8 mouse cellular contexts compared by ENCODE assay signal in genomic region chr12:105981121-105981973, GRCm38 (mm10). TPM values are rescaled to one million over a fixed set of nuclear protein-coding genes. Genes with fewer than 3 reads are reported as not detected.
A peak's percentile ranks its signal among the peaks of the same experiment; 100 is the strongest.
DNase-seq lines count a peak whose midpoint lies in the region; ATAC-seq and TF ChIP-seq lines count a peak whose summit lies in the region.

No protein-coding gene starts in this region.

- peaks cover 5% of the 10 kb centered on the region; the same call in 1 of the 2 replicates for H3K9me3 ChIP-seq in forebrain, embryonic 11.5 days (ENCODE audit: control insufficient read depth, low read length)
- H3K9me3 ChIP-seq in forebrain, postnatal 0 days (ENCODE audit: low read length): no peaks in the 10 kb centered on the region
- peaks cover 4% of the 10 kb centered on the region; the same call in 1 of the 2 replicates for H3K9me3 ChIP-seq in heart, embryonic 10.5 days

- no peaks in the 10 kb centered on the region for H3K4me1 ChIP-seq in forebrain, embryonic 11.5 days (replicated peaks; ENCODE audit: control insufficient read depth, insufficient read depth, low read length)
- H3K4me1 ChIP-seq in forebrain, postnatal 0 days (ENCODE audit: insufficient read depth): no peaks in the 10 kb centered on the region
- H3K4me1 ChIP-seq in heart, embryonic 10.5 days: 0 out of 2 replicates have a peak, but pooled peaks cover 6% of the 10 kb centered on the region

- no peak overlapping the region; the same call in 1 of the 2 replicates for H3K9ac ChIP-seq in forebrain, embryonic 11.5 days (ENCODE audit: low read length)
- H3K9ac ChIP-seq in forebrain, postnatal 0 days: no peak overlapping the region

- WGBS in forebrain, embryonic 11.5 days: 29% methylated on average over 14 of the region's 16 CpGs
- WGBS in forebrain, postnatal 0 days: 32% methylated on average over 10 of the region's 16 CpGs
- 13% methylated on average over 12 of the region's 16 CpGs for WGBS in heart, embryonic 10.5 days

- peak; percentile 55; the same call in 1 of the 2 replicates for ATAC-seq in forebrain, embryonic 11.5 days (replicated peaks; ENCODE audit: low FRiP score)
- no peak for ATAC-seq in forebrain, postnatal 0 days
- peak; percentile 85 for ATAC-seq in megakaryocyte-erythroid progenitor cell, adult 5-6 weeks (replicated peaks; ENCODE audit: low FRiP score, low TSS enrichment, poor library complexity, severe bottlenecking)
- ATAC-seq in monocyte, adult 5-6 weeks (replicated peaks; ENCODE audit: insufficient number of reproducible peaks, low FRiP score, low TSS enrichment, poor library complexity, severe bottlenecking): no peak; the same call in 1 of the 2 replicates

- intact Hi-C loops in left cerebral cortex, postnatal 4 days (cut with DNase I): no loop called here

- H3K27me3 ChIP-seq in forebrain, embryonic 11.5 days (ENCODE audit: control insufficient read depth, insufficient read depth, low read length): no peaks in the 10 kb centered on the region
- no peaks in the 10 kb centered on the region for H3K27me3 ChIP-seq in forebrain, postnatal 0 days (ENCODE audit: insufficient read depth, low read length)
- no peaks in the 10 kb centered on the region for H3K27me3 ChIP-seq in heart, embryonic 10.5 days (ENCODE audit: insufficient read depth, poor library complexity, severe bottlenecking)

- no peak overlapping the region for H3K4me3 ChIP-seq in forebrain, embryonic 11.5 days (ENCODE audit: low read depth, low read length)
- H3K4me3 ChIP-seq in forebrain, postnatal 0 days (ENCODE audit: low read depth, low read length): no peak overlapping the region
- peak overlapping the region; percentile 48 for H3K4me3 ChIP-seq in heart, embryonic 10.5 days

- no peak for TF ChIP-seq CTCF in forebrain, postnatal 0 days (IDR thresholded peaks at IDR 0.05; ENCODE audit: low read depth)

- H3K27ac ChIP-seq in forebrain, embryonic 11.5 days (ENCODE audit: low read depth, low read length): no peak overlapping the region
- H3K27ac ChIP-seq in forebrain, postnatal 0 days (ENCODE audit: low read depth, low read length): no peak overlapping the region
- H3K27ac ChIP-seq in heart, embryonic 10.5 days: peak overlapping the region; percentile 32; the same call in 1 of the 2 replicates

- no peak for DNase-seq in forebrain, embryonic 11.5 days (ENCODE audit: low spot score)
- no peak for DNase-seq in forebrain, postnatal 0 days
- DNase-seq in R1 (ENCODE audit: low read depth, low spot score): peak; percentile 87
- peak; percentile 82 for DNase-seq in heart, embryonic 10.5 days (ENCODE audit: low spot score)
- peak; percentile 42 to 67 for DNase-seq in kidney, postnatal 25 days
- no peak for DNase-seq in left cerebral cortex, postnatal 4 days

- H3K4me2 ChIP-seq in forebrain, embryonic 11.5 days (ENCODE audit: low read depth, low read length, severe bottlenecking): peak overlapping the region; percentile 26; the same call in 1 of the 2 replicates
- H3K4me2 ChIP-seq in forebrain, postnatal 0 days (ENCODE audit: low read depth): no peak overlapping the region

- H3K36me3 ChIP-seq in forebrain, embryonic 11.5 days (ENCODE audit: control insufficient read depth, insufficient read depth, low read length): no peaks in the 10 kb centered on the region
- no peaks in the 10 kb centered on the region for H3K36me3 ChIP-seq in forebrain, postnatal 0 days (ENCODE audit: insufficient read depth)
- H3K36me3 ChIP-seq in heart, embryonic 10.5 days: no peaks in the 10 kb centered on the region

RNA-seq across cellular contexts. Expression of gene Vrk1, which starts 28.7 kb away (rescaled TPM):
- 114 and 115 TPM in 2 replicates for polyA plus RNA-seq in forebrain, embryonic 11.5 days (2014; fragmentation: Nextera tagmentation; extraction: Ambion mirVana)
- total RNA-seq in forebrain, postnatal 0 days (2014; rRNA removed): 30.5 and 34.9 TPM in 2 replicates
- polyA plus RNA-seq in forebrain, postnatal 0 days (2015; fragmentation: Nextera tagmentation; extraction: Ambion mirVana): 50.5 and 51.5 TPM in 2 replicates
- polyA plus RNA-seq in heart, embryonic 10.5 days (2016; fragmentation: Nextera tagmentation; extraction: Ambion mirVana): 62.9 and 76.4 TPM in 2 replicates
- 72.5 and 90.8 TPM in 2 replicates for total RNA-seq in megakaryocyte-erythroid progenitor cell, adult 5-6 weeks (2014; fragmentation: Nextera tagmentation)
- total RNA-seq in megakaryocyte-erythroid progenitor cell, adult 5-6 weeks (2017): 149 and 178 TPM in 2 replicates
- 66.1 to 119 TPM (median 109 TPM) in 3 replicates for total RNA-seq in monocyte, adult 5-6 weeks (2017)
- 10 to 100 TPM; 22.7 to 24.9 TPM for total RNA-seq in left cerebral cortex, postnatal 4 days (2021)

Comparison
In these comparisons a context has a peak if more than half of its experiments do, and no peak if none do; other contexts are left out.
1. ATAC-seq: peak in forebrain, embryonic 11.5 days (single experiment) and megakaryocyte-erythroid progenitor cell, adult 5-6 weeks (single experiment); none in forebrain, postnatal 0 days (single experiment) and monocyte, adult 5-6 weeks (single experiment).
2. DNase-seq: peak in R1 (single experiment), heart, embryonic 10.5 days (single experiment) and kidney, postnatal 25 days (2 of 2); none in forebrain, embryonic 11.5 days (single experiment), forebrain, postnatal 0 days (single experiment) and left cerebral cortex, postnatal 4 days (single experiment).